Mouse (Mus musculus) brown adipose tissue, adult 24 weeks (tissue): ENCODE results near the gene Ltbp2. TPM values are rescaled to one million over a fixed set of nuclear protein-coding genes. Genes with fewer than 3 reads are reported as not detected.
A peak's percentile ranks its signal among the peaks of the same experiment; 100 is the strongest.

Source experiments
- H3K27ac ChIP-seq: fragments of 200-500 bp; replicated peaks from 2 replicates; pipeline ENCODE4 v1.5.1; 2012; ENCODE audit warnings: low read depth, mild to moderate bottlenecking, low read length
- H3K4me1 ChIP-seq: fragments of 200-500 bp; 2 replicates; pipeline ENCODE4 v1.6.1; 2012; ENCODE audit warnings: low read length, mixed read lengths; ENCODE audit not compliant: control insufficient read depth, insufficient read depth, insufficient read length
- H3K4me3 ChIP-seq: fragments of 200-500 bp; 2 replicates; pipeline ENCODE4 v1.5.1; 2012; ENCODE audit warnings: low read depth, mild to moderate bottlenecking, low read length, moderate library complexity; ENCODE audit not compliant: insufficient read depth
- polyA plus RNA-seq: library from polyadenylated mRNA; stranded (reverse); fragments of >200 nt; gene quantifications from 2 replicates; pipeline ENCODE4 v1.2.4, GENCODE M21; 2012; ENCODE audit not compliant: missing spikeins, insufficient read depth, insufficient read length

Gene Ltbp2
- polyA plus RNA-seq, 1 experiment: 32.5 TPM

GRCm38 (mm10) chr12:84893648-84894628 is 17.6 kb upstream of the Ltbp2 start:
- Histone ChIP-seq H3K4me1 (no peaks in the 10 kb centered on the region), H3K4me3 (no peak overlapping the region), H3K27ac (no peak overlapping the region)

GRCm38 (mm10) chr12:84890289-84890688 is 14.0 kb upstream of the Ltbp2 start:
- H3K4me1 ChIP-seq: no peaks in the 10 kb centered on the region
- H3K4me3 ChIP-seq: no peak overlapping the region
- no peak overlapping the region for H3K27ac ChIP-seq

- no peak overlapping the region for H3K4me3 ChIP-seq
- no peaks in the 10 kb centered on the region for H3K4me1 ChIP-seq
- H3K27ac ChIP-seq: no peak overlapping the region
Measured at GRCm38 (mm10) chr12:84885107-84885876, 9.0 kb upstream of the Ltbp2 start.

- no peak overlapping the region for H3K27ac ChIP-seq
Measured at GRCm38 (mm10) chr12:84884423-84885076, 8.2 kb upstream of the Ltbp2 start.

GRCm38 (mm10) chr12:84882796-84883195 is 6.5 kb upstream of the Ltbp2 start:
- Histone ChIP-seq H3K4me3 (no peak overlapping the region), H3K27ac (no peak overlapping the region), H3K4me1 (no peaks in the 10 kb centered on the region)

More at GRCm38 (mm10) chr12:84884423-84885076, 8.2 kb upstream of the Ltbp2 start:
- Histone ChIP-seq H3K4me1 (no peaks in the 10 kb centered on the region), H3K4me3 (no peak overlapping the region)

GRCm38 (mm10) chr12:84880091-84880490 is 3.8 kb upstream of the Ltbp2 start:
- no peak overlapping the region for H3K27ac ChIP-seq
- H3K4me3 ChIP-seq: no peak overlapping the region
- H3K4me1 ChIP-seq: no peaks in the 10 kb centered on the region

- no peak overlapping the region for H3K27ac ChIP-seq
- H3K4me1 ChIP-seq: no peaks in the 10 kb centered on the region
- H3K4me3 ChIP-seq: peak overlapping the region; percentile 27
Measured at GRCm38 (mm10) chr12:84875761-84876480, 411 bp downstream of the Ltbp2 start.

GRCm38 (mm10) chr12:84873434-84873833 is 2.9 kb downstream of the Ltbp2 start:
- no peak overlapping the region for H3K4me3 ChIP-seq
- H3K27ac ChIP-seq: no peak overlapping the region
- H3K4me1 ChIP-seq: no peaks in the 10 kb centered on the region

GRCm38 (mm10) chr12:84872310-84872709 is 4.0 kb downstream of the Ltbp2 start:
- no peak overlapping the region for H3K27ac ChIP-seq
- no peak overlapping the region for H3K4me3 ChIP-seq
- H3K4me1 ChIP-seq: no peaks in the 10 kb centered on the region

GRCm38 (mm10) chr12:84865431-84865830 is 10.9 kb downstream of the Ltbp2 start:
- no peak overlapping the region for H3K4me3 ChIP-seq
- no peak overlapping the region for H3K27ac ChIP-seq
- peaks cover 3% of the 10 kb centered on the region; the same call in 1 of the 2 replicates for H3K4me1 ChIP-seq

GRCm38 (mm10) chr12:84864801-84865200 is 11.5 kb downstream of the Ltbp2 start:
- H3K27ac ChIP-seq: no peak overlapping the region

GRCm38 (mm10) chr12:84863196-84863595 is 13.1 kb downstream of the Ltbp2 start:
- Histone ChIP-seq H3K27ac (no peak overlapping the region), H3K4me3 (no peak overlapping the region), H3K4me1 (peaks cover 3% of the 10 kb centered on the region; the same call in 1 of the 2 replicates)

More at GRCm38 (mm10) chr12:84864801-84865200, 11.5 kb downstream of the Ltbp2 start:
- Histone ChIP-seq H3K4me3 (no peak overlapping the region), H3K4me1 (peaks cover 3% of the 10 kb centered on the region; the same call in 1 of the 2 replicates)

- Histone ChIP-seq H3K4me1 (peaks cover 3% of the 10 kb centered on the region; the same call in 1 of the 2 replicates), H3K27ac (no peak overlapping the region), H3K4me3 (no peak overlapping the region)
Measured at GRCm38 (mm10) chr12:84862136-84862910, 14.0 kb downstream of the Ltbp2 start.
